Mouse (Mus musculus) left cerebral cortex, postnatal 4 days (tissue): ENCODE data around the gene Msantd2. TPM values are rescaled to one million over a fixed set of nuclear protein-coding genes. Genes with fewer than 3 reads are reported as not detected.

ENCODE experiments used
- DNase-seq: peaks from one replicate; pipeline ENCODE4 v3.0.0-alpha.2; 2022
- intact Hi-C: fragments of 180-260 bp; cut with DNase I; formaldehyde crosslinking; loops from one replicate; pipeline ENCODE4 v1.15.1; 2025
- total RNA-seq, 2 experiments: library from RNA; stranded (reverse); gene quantifications; 2 replicates each; pipeline ENCODE4 v1.2.3; 2021

Gene Msantd2
- total RNA-seq, 2 experiments from 2014 or later: 45.4 to 56.0 TPM

GRCm38 (mm10) chr9:37567454-37567853, 78.3 kb downstream of the Msantd2 start:
- intact Hi-C loops: no loop called here

GRCm38 (mm10) chr9:37567892-37568604, 78.9 kb downstream of the Msantd2 start:
- no peak for DNase-seq
- intact Hi-C loops: no loop called here

More at GRCm38 (mm10) chr9:37567454-37567853, 78.3 kb downstream of the Msantd2 start:
- DNase-seq: no peak

- intact Hi-C loops: no loop called here
- DNase-seq: no peak
These were observed 79.6 kb downstream of the Msantd2 start for GRCm38 (mm10) chr9:37568605-37569214.

GRCm38 (mm10) chr9:37569231-37569835, 80.2 kb downstream of the Msantd2 start:
- intact Hi-C loops: no loop called here

GRCm38 (mm10) chr9:37572204-37572876, 83.2 kb downstream of the Msantd2 start:
- DNase-seq: no peak
- intact Hi-C loops: no loop called here

More at GRCm38 (mm10) chr9:37569231-37569835, 80.2 kb downstream of the Msantd2 start:
- no peak for DNase-seq

Other genes with a start within 250 kb of the Msantd2 start
- 1 to 10 TPM; 1.0 to 1.3 TPM for gene Slc37a2, start 233.6 kb upstream of the Msantd2 start, total RNA-seq
- gene Ccdc15, start 140.9 kb upstream of the Msantd2 start, total RNA-seq: 1 to 10 TPM; 5.5 to 5.7 TPM
- 10 to 100 TPM; 23.8 to 24.9 TPM for gene Hepacam, start 122.0 kb upstream of the Msantd2 start, total RNA-seq
- gene Robo4, start 87.4 kb upstream of the Msantd2 start, total RNA-seq: 1 to 10 TPM; 6.5 to 7.4 TPM
- 1 to 10 TPM; 6.1 to 6.6 TPM for gene Robo3, start 56.1 kb upstream of the Msantd2 start, total RNA-seq
- gene Esam, start 38.8 kb downstream of the Msantd2 start, total RNA-seq: 10 to 100 TPM; 30.8 to 30.9 TPM
- gene Vsig2, start 49.9 kb downstream of the Msantd2 start, total RNA-seq: 1 to 10 TPM; 3.4 TPM
- gene Nrgn, start 63.6 kb downstream of the Msantd2 start, total RNA-seq: 100 to 1,000 TPM; 616 to 622 TPM
- 10 to 100 TPM; 10.5 to 11.1 TPM for gene Siae, start 66.4 kb downstream of the Msantd2 start, total RNA-seq
- gene Spa17, start 124.4 kb downstream of the Msantd2 start, total RNA-seq: 1 to 10 TPM; 1.3 to 1.6 TPM
- 10 to 100 TPM; 57.0 to 60.5 TPM for gene Tbrg1, start 168.0 kb downstream of the Msantd2 start, total RNA-seq
- not detected for gene Panx3, start 179.9 kb downstream of the Msantd2 start, total RNA-seq
- not detected for gene Olfr160, start 226.9 kb downstream of the Msantd2 start, total RNA-seq